Mouse (Mus musculus) midbrain, embryonic 12.5 days (tissue): ENCODE results near the gene Cyp2c65. TPM values are rescaled to one million over a fixed set of nuclear protein-coding genes. Genes with fewer than 3 reads are reported as not detected.
"Not testable (repeated sequence)": the region's sequence is repeated elsewhere in the genome, so short reads cannot be mapped to it uniquely, and the experiment has no call there.

ENCODE experiments used
- ATAC-seq: fragments of 200-750 bp; cut with Nextera tagmentation; 2 replicates; pipeline ENCODE4 v1.8.0; 2017; ENCODE audit warnings: low read depth, moderate TSS enrichment, moderate library complexity; ENCODE audit not compliant: low FRiP score
- H3K27ac ChIP-seq: fragments of 300-500 bp; sonication (generic); replicated peaks from 2 replicates; pipeline ENCODE4 v1.5.1; 2016; ENCODE audit warnings: mild to moderate bottlenecking
- H3K27me3 ChIP-seq: fragments of 300-500 bp; sonication (generic); 2 replicates; pipeline ENCODE4 v1.6.1; 2016; ENCODE audit warnings: mild to moderate bottlenecking
- H3K36me3 ChIP-seq: fragments of 300-500 bp; sonication (generic); 2 replicates; pipeline ENCODE4 v1.6.1; 2016
- H3K4me1 ChIP-seq: fragments of 300-500 bp; sonication (generic); 2 replicates; pipeline ENCODE4 v1.6.1; 2016
- H3K4me2 ChIP-seq: fragments of 300-500 bp; sonication (generic); replicated peaks from 2 replicates; pipeline ENCODE4 v1.6.1; 2016; ENCODE audit warnings: mild to moderate bottlenecking, moderate library complexity
- H3K4me3 ChIP-seq: fragments of 300-500 bp; sonication (generic); 2 replicates; pipeline ENCODE4 v1.5.1; 2016; ENCODE audit warnings: mild to moderate bottlenecking
- H3K9ac ChIP-seq: fragments of 300-500 bp; sonication (generic); replicated peaks from 2 replicates; pipeline ENCODE4 v1.6.1; 2016; ENCODE audit warnings: mild to moderate bottlenecking, moderate library complexity
- H3K9me3 ChIP-seq: fragments of 300-500 bp; sonication (generic); 2 replicates; pipeline ENCODE4 v1.6.1; 2016; ENCODE audit warnings: mild to moderate bottlenecking
- WGBS: fragments of 180-500 bp; shearing (Covaris S2); methylation state at CpG from one replicate; pipeline ENCODE4 v1.1.7; 2016; 5-methylcytosine and 5-hydroxymethylcytosine counted together
- polyA plus RNA-seq: library from polyadenylated mRNA; unstranded; fragments of >200 nt; fragmentation: Nextera tagmentation; extraction: Ambion mirVana; gene quantifications from 2 replicates; pipeline ENCODE4 v1.2.1, GENCODE M21; 2016

The Cyp2c65 gene
- polyA plus RNA-seq, result not detected in 2 replicates

- H3K36me3 ChIP-seq, result no peaks in the 10 kb centered on the region
- H3K9ac ChIP-seq, result no peak within 1 kb of the TSS
- no peak within 1 kb of the TSS for H3K4me2 ChIP-seq
- ATAC-seq, result no peak
- H3K4me1 ChIP-seq, result no peaks in the 10 kb centered on the region
- H3K27ac ChIP-seq, result no peak within 1 kb of the TSS
- H3K4me3 ChIP-seq, result no peak within 1 kb of the TSS
- 66% methylated on average over 2 of the region's 2 CpGs for WGBS
- H3K9me3 ChIP-seq, result no peaks in the 10 kb centered on the region
- H3K27me3 ChIP-seq, result no peaks in the 10 kb centered on the region
Measured at GRCm38 (mm10) chr19:39060719-39061118, at the start of gene Cyp2c65. Gene Cyp2c65, plus strand, starts transcription at chr19:39061015.

GRCm38 (mm10) chr19:39057928-39058327 is 2.9 kb upstream of the Cyp2c65 start:
- Histone ChIP-seq H3K4me2 (no peak overlapping the region), H3K4me3 (no peak overlapping the region), H3K4me1 (no peaks in the 10 kb centered on the region), H3K27ac (no peak overlapping the region), H3K36me3 (no peaks in the 10 kb centered on the region), H3K27me3 (no peaks in the 10 kb centered on the region), H3K9ac (no peak overlapping the region), H3K9me3 (no peaks in the 10 kb centered on the region)
- 86% methylated on average over 1 of the region's 1 CpGs for WGBS
- no peak for ATAC-seq

GRCm38 (mm10) chr19:39098779-39099178 is 38.0 kb downstream of the Cyp2c65 start:
- H3K27me3 ChIP-seq, H3K27ac ChIP-seq, ATAC-seq, H3K36me3 ChIP-seq, H3K4me3 ChIP-seq, H3K4me2 ChIP-seq, H3K9ac ChIP-seq, H3K4me1 ChIP-seq: not testable (repeated sequence)
- 76% methylated on average over 2 of the region's 2 CpGs for WGBS
- H3K9me3 ChIP-seq, result peaks cover 41% of the 10 kb centered on the region

- H3K4me3 ChIP-seq, result no peak within 1 kb of the TSS
- ATAC-seq, result no peak
- H3K27me3 ChIP-seq, result no peaks in the 10 kb centered on the region
- H3K36me3 ChIP-seq, result no peaks in the 10 kb centered on the region
- no peaks in the 10 kb centered on the region for H3K4me1 ChIP-seq
- H3K9me3 ChIP-seq, result peaks cover 10% of the 10 kb centered on the region
- no peak within 1 kb of the TSS for H3K4me2 ChIP-seq
- no peak within 1 kb of the TSS for H3K9ac ChIP-seq
- no peak within 1 kb of the TSS for H3K27ac ChIP-seq
- 89% methylated on average over 1 of the region's 1 CpGs for WGBS
Measured at GRCm38 (mm10) chr19:39113644-39114043, 52.8 kb downstream of the Cyp2c65 start, which contains the start of gene Cyp2c66. Gene Cyp2c66, plus strand, starts transcription at chr19:39113898.

Other genes starting within 250 kb of the Cyp2c65 start
- 8.7 and 9.6 TPM in 2 replicates for gene Noc3l, start 241.8 kb upstream of the Cyp2c65 start, polyA plus RNA-seq
- 4.5 and 5.2 TPM in 2 replicates for gene Tbc1d12, start 224.4 kb upstream of the Cyp2c65 start, polyA plus RNA-seq
- 57.5 and 61.0 TPM in 2 replicates for gene Hells, start 130.1 kb upstream of the Cyp2c65 start, polyA plus RNA-seq
- not detected in 2 replicates for gene Cyp2c55, start 54.0 kb upstream of the Cyp2c65 start, polyA plus RNA-seq
- gene Cyp2c66, start 52.9 kb downstream of the Cyp2c65 start, polyA plus RNA-seq, result not detected in 2 replicates
- gene Cyp2c29, start 208.4 kb downstream of the Cyp2c65 start, polyA plus RNA-seq, result not detected in 2 replicates